Mouse (Mus musculus): ENCODE data around the gene Plod3.

Plod3 gene

GRCm38 (mm10) chr5:136986695-136987137 lies at the start of gene Plod3:
Gene Plod3, plus strand, starts transcription at chr5:136987019.
- WGBS = under 1% methylated on average over 26 of the region's 26 CpGs

- WGBS = 92% methylated on average over 5 of the region's 5 CpGs
These were observed 49.2 kb upstream of the Plod3 start for GRCm38 (mm10) chr5:136937621-136938020.

DNA sequence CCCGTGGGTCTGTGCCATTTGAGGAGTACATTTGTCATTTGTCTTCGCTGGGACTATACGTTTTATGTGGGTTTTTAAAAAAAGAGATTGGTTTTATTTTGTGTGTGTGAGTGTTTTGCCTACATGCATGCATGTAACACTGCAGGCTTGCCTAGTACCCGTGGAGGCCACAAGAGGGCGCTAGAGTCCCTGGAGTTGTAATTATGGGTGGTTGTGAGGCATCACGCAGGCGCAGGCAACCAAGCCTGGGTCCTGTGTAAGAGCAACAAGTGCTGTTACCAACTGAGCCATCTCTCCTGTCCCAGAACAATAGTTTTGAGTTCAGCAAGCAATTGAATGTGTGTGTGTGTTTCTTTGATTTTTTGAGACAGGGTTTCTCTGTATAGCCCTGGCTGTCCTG lies 47.5 kb upstream of the Plod3 start:
- whole genome bisulfite sequencing = 70% methylated on average over 7 of the region's 7 CpGs

DNA sequence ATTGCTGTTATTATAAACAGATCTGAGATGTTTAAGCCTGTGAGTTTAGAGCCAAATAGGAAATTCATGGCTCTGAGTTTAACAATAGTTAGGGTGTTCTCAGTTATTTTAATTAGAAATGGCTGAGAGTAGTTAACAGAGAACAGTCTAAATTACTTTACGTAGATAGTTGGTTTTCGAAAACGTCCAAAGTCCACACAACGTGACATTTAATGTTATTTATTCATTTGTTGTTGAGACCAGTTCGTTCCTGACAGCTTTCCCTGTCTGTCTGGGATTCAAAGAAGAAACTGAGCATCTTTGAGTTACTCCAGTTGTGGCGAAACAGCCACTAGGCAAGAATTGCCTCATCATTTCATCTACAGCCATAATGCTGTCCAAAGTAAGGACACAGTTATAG lies 46.8 kb upstream of the Plod3 start:
- WGBS = 85% methylated on average over 6 of the region's 6 CpGs

GRCm38 (mm10) chr5:136940845-136941560 lies 45.8 kb upstream of the Plod3 start:
- 93% methylated on average over 12 of the region's 12 CpGs for WGBS

GRCm38 (mm10) chr5:136942781-136943180 lies 44.0 kb upstream of the Plod3 start:
- WGBS = 85% methylated on average over 3 of the region's 3 CpGs

DNA sequence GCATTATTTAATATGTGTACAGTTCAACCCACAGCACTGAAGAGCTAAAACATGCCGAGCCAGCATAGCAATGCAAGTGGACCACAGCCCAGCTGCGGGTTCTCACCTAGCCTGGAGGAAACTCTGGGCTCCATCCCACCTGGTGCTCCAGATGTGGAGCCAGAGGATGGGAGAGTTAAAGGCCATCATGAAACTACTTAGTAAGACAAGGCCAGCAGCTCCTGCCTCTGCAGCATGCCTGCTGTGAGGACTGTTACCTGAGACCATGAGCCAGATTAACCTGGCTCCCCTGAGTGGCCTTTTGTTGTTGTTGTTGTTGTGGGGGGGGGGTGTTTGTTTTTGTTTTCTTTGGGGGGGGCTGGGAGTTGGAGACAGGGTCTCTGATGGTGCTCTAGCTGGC lies 43.4 kb upstream of the Plod3 start:
- 84% methylated on average over 2 of the region's 2 CpGs for WGBS

GRCm38 (mm10) chr5:136945084-136945483 lies 41.7 kb upstream of the Plod3 start:
- WGBS = 70% methylated on average over 12 of the region's 12 CpGs

- 77% methylated on average over 14 of the region's 14 CpGs for WGBS
These were observed 37.1 kb upstream of the Plod3 start for GRCm38 (mm10) chr5:136949551-136950336.

- WGBS = 92% methylated on average over 6 of the region's 6 CpGs
These were observed 36.3 kb upstream of the Plod3 start for GRCm38 (mm10) chr5:136950521-136950920.

GRCm38 (mm10) chr5:136952153-136952552 lies 34.7 kb upstream of the Plod3 start:
- 73% methylated on average over 4 of the region's 4 CpGs for WGBS

GRCm38 (mm10) chr5:136953015-136953414 lies 33.8 kb upstream of the Plod3 start, which contains the start of gene Fis1:
Gene Fis1, plus strand, starts transcription at chr5:136953275.
- under 1% methylated on average over 23 of the region's 23 CpGs for WGBS

DNA sequence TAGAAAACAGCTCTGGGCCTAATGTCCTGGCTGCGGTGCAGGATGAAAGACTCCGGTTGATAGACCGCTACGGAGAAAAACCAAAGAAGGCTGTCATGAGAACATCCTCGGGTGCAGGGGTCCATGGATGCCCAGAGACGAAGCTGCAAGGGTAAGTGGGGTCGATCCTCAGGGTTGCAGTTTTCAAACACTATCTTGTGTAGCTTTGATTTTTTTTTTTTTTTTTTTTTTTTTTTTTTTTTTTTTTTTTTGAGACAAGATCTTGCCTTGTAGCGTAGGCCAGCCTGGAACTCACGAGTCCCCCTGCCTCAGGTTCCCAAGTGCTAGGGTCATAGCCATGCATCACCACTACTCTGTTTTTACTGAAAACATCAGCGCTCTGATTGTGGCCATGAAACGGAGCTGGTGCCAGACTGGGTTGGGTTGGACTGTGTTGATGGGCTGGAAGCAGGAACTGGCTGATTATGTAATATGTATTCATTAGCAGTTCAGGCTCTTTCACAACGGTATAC lies 33.3 kb upstream of the Plod3 start:
- under 1% methylated on average over 12 of the region's 12 CpGs for WGBS

- 83% methylated on average over 4 of the region's 4 CpGs for WGBS
These were observed 31.2 kb upstream of the Plod3 start for GRCm38 (mm10) chr5:136955622-136956021.

GRCm38 (mm10) chr5:136957250-136957649 lies 29.6 kb upstream of the Plod3 start:
- WGBS = 100% methylated on average over 1 of the region's 1 CpGs

GRCm38 (mm10) chr5:136958991-136959605 lies 27.7 kb upstream of the Plod3 start:
- 47% methylated on average over 5 of the region's 5 CpGs for WGBS

GRCm38 (mm10) chr5:136960053-136960452 lies 26.8 kb upstream of the Plod3 start:
- 81% methylated on average over 6 of the region's 6 CpGs for WGBS

DNA sequence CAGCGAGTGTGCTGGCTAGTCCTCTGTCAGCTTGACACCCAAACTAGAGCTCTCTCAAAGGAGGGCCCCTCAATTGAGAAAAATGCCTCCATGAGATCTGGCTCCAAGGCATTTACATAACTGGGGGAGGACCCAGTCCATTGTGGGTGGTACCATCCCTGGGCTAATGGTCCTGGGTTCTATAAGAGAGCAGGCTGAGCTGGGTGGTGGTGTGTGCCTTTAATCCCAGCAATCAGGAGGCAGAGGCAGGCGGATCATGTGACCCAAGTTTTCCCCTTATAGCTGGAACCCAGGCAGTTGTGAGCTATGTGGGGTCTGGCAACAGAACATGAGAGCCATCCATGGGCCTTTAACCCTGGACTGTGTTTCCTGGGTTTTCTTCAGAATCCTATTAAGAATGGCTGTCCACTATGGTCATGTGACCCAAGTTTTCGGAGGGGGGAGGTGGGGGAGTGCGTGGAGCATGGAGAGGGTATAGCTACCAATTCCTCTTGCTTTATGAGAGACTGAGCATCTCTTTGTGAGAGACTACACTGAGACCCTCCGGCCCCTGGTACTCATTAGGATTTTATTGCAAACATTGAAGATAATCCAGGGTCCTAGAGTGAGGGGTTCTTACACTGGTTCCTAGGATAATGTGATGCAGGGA lies 25.4 kb upstream of the Plod3 start:
- 23% methylated on average over 5 of the region's 5 CpGs for WGBS

DNA sequence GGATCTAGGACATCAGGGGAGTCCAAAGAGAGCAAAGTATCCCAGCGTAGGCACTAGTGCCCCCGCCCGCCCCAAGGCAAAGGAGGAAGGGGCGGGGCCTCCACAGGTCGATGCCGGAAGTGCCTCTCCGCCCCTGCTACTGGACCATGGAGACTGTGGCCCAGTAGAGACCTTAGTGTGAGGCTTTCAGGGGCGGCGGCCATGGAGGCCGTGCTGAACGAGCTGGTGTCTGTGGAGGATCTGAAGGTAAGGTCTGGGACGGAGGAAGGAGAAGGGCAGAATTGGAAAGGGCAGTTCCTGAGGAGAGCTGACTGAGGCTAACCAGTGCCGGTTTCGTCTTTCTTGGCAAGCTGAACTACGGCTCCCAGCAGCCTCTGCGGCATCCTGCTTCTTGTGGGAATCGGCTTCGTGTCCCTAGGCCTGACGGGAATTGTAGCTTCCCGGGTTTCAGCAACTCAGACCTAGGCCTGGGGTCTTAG lies 24.8 kb upstream of the Plod3 start:
- 1% methylated on average over 20 of the region's 20 CpGs for WGBS

DNA sequence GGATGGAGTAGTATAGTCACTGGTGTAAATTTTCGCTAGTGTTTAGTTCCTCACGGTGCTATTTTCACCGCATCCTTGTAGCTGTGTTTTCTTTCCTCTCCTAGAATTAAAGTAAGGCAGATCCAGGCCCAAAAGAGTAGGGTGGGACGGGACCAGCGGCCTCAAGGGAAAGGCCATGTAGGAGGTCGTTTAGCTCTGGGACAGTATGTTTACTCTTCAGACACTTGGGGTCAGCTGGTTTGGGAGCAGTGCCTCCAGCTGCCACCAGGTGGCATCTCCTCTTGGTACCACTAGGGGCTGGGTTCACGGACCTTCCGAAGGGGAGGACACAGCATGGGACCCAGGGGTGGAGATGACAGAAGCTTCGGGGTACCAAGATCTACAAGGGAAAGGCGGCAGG lies 24.3 kb upstream of the Plod3 start:
- under 1% methylated on average over 10 of the region's 10 CpGs for WGBS

- 65% methylated on average over 8 of the region's 8 CpGs for WGBS
These were observed 23.8 kb upstream of the Plod3 start for GRCm38 (mm10) chr5:136962966-136963540.

All from cerebral cortex, adult 2 months (tissue).